ENCODE assay signal across 9 mouse cellular contexts in the genomic region with DNA sequence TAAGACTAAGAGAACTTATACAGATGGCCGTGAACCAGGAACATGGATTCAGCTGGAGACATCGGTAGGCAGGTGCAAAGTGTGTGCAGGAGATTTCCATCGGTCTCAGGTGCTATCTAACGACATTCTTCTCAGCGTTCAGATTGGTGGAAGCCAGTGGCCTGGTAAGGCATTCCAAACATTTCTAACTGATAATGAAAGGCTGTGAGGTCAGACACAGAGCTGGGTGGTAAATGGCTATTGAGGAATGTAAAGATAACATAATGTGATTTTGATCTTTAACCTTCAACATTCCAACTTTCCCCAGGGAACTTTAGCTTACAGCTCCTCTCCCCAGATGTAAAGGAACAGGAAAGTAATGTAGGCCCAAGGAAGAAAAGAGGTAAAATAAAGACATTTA.
"Had no signal": no experiment of that assay in that cellular context is flagged by ENCODE, and none has a peak within 500 bp of the region (broad histone marks: within the 10 kb centered on the region; RNA-seq: fewer than 3 reads in every experiment).

No protein-coding gene starts in this region.

- H3K27me3 ChIP-seq: limb, embryonic 15.5 days; liver, embryonic 12.5 days; lung, embryonic 15.5 days; midbrain, embryonic 13.5 days had no signal

- H3K4me3 ChIP-seq: limb, embryonic 15.5 days; liver, embryonic 12.5 days; lung, embryonic 15.5 days; midbrain, embryonic 13.5 days had no signal

- H3K36me3 ChIP-seq: limb, embryonic 15.5 days; liver, embryonic 12.5 days; lung, embryonic 15.5 days; midbrain, embryonic 13.5 days had no signal

- H3K4me1 ChIP-seq: limb, embryonic 15.5 days; liver, embryonic 12.5 days; midbrain, embryonic 13.5 days had no signal

- DNase-seq: kidney, adult 9 months; kidney, postnatal 14 days; lung, postnatal 14 days; right cerebral cortex, postnatal 14 days; thymus, postnatal 36 days had no signal

- H3K27ac ChIP-seq: limb, embryonic 15.5 days; liver, embryonic 12.5 days; lung, embryonic 15.5 days; midbrain, embryonic 13.5 days had no signal
